Mouse (Mus musculus) lung, postnatal 36 days (tissue): ENCODE results near the gene Pqlc2.
A peak's percentile ranks its signal among the peaks of the same experiment; 100 is the strongest.

Experiments used
- DNase-seq: peaks from one replicate; pipeline ENCODE4 v3.0.0; 2022; ENCODE audit warnings: mixed read lengths

The Pqlc2 gene

GRCm38 (mm10) chr4:139259302-139259871 lies 51.1 kb downstream of the Pqlc2 start:
- DNase-seq = peak; percentile 49

GRCm38 (mm10) chr4:139258621-139259301 lies 51.7 kb downstream of the Pqlc2 start:
- peak; percentile 43 for DNase-seq

- DNase-seq = peak; percentile 48
These were observed 53.8 kb downstream of the Pqlc2 start for GRCm38 (mm10) chr4:139256708-139257107.

- peak; percentile 71 for DNase-seq
These were observed 54.4 kb downstream of the Pqlc2 start for GRCm38 (mm10) chr4:139256146-139256545.

GRCm38 (mm10) chr4:139253206-139253605 lies 57.3 kb downstream of the Pqlc2 start:
- no peak for DNase-seq

GRCm38 (mm10) chr4:139252051-139252760 lies 58.3 kb downstream of the Pqlc2 start:
- peak; percentile 92 for DNase-seq

- DNase-seq = no peak
These were observed 59.6 kb downstream of the Pqlc2 start for GRCm38 (mm10) chr4:139250886-139251285.

- DNase-seq = peak; percentile 59
These were observed 60.5 kb downstream of the Pqlc2 start for GRCm38 (mm10) chr4:139250043-139250442.

- DNase-seq = no peak
These were observed 61.8 kb downstream of the Pqlc2 start for GRCm38 (mm10) chr4:139248736-139249135.

- no peak for DNase-seq
These were observed 62.5 kb downstream of the Pqlc2 start for GRCm38 (mm10) chr4:139247966-139248365.

- DNase-seq = no peak
These were observed 64.2 kb downstream of the Pqlc2 start for GRCm38 (mm10) chr4:139246130-139246877.

GRCm38 (mm10) chr4:139245534-139245933 lies 65.0 kb downstream of the Pqlc2 start:
- no peak for DNase-seq

- no peak for DNase-seq
These were observed 65.7 kb downstream of the Pqlc2 start for GRCm38 (mm10) chr4:139244766-139245165.

- DNase-seq = no peak
These were observed 66.3 kb downstream of the Pqlc2 start for GRCm38 (mm10) chr4:139244176-139244575.
